Mouse (Mus musculus) ES-Bruce4 (cell line): ENCODE measurements at regions not wholly inside any gene's neighbourhood (a gene's known extent, or its start where the extent isn't known, plus 50 kb on each side); places are given as distances from the start of the nearest gene placed in this dataset.
A peak's percentile ranks its signal among the peaks of the same experiment; 100 is the strongest.

Source experiments
- CTCF ChIP-seq: IDR thresholded peaks from one replicate; pipeline ENCODE4 v1.8.1; 2011; ENCODE audit warnings: low read depth, low read length
- EP300 ChIP-seq: IDR thresholded peaks from 2 replicates; pipeline ENCODE4 v1.6.1; 2011; ENCODE audit warnings: low read depth, low read length; ENCODE audit not compliant: insufficient read depth
- POLR2A ChIP-seq: IDR thresholded peaks from one replicate; pipeline ENCODE4 v1.8.1; 2011; ENCODE audit warnings: low read length; ENCODE audit not compliant: insufficient read depth

DNA sequence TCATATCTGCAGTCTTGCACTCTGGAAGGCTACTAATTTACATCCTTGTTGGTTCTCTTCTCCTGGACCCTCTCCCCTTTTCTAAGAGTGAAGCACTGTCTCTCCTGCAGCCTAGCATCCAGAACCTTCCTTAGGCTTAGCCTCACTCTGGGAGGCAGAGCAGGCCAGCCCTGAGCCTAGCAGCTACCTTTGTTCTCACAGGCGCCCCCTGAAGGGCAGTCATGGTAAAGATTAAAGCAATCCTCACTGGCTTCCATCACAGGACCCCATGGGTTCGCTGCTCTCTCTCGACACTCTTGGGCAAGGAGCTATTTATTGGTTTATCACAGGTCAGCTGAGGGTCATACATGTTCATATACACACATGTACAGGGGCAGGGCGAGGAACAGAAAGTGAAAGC is 191.8 kb upstream of the Cadm1 start:
- TF ChIP-seq CTCF (peak; percentile 53), EP300 (no peak), POLR2A (no peak)
